Mouse (Mus musculus) right cerebral cortex, postnatal 10 days (tissue): ENCODE data around the gene Fam168a.
"Not testable (repeated sequence)": the region's sequence is repeated elsewhere in the genome, so short reads cannot be mapped to it uniquely, and the experiment has no call there.

Experiments used
- DNase-seq, 2 experiments: peaks; one replicate each; pipeline ENCODE4 v3.0.0; 2021; ENCODE audit warnings: low spot score in 2 of 2

The Fam168a gene

DNA sequence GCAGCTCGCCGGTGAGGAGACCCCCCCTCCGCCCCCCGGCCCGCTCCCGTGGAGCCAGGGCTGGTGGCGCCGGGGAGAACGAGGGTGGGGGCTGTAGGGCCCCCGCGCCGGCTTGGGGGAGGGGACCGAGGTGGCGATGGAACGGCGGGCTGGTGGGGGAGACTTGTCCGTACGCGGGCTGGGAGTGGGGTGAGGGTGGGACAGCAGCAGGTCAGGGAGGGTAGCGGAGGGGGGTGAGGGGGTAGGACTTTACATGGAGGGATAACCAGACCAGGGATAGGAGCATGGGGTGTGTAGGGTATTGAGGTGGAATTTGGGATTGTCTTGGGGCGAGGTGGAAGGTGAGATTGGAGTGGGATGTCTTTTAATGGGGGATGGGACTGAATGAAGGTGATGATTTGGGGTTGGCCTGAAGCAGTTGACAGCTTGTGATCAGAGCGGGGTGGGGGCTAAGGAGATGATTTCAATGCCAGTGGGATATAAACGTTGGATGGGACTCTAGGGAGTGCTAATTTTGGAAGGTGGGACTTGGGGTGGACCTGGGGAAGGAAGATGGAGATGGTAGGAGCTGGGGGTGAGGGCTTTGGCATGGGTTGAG is 547 bp downstream of the Fam168a start:
- DNase-seq, result peak; percentile 37 to 52

DNA sequence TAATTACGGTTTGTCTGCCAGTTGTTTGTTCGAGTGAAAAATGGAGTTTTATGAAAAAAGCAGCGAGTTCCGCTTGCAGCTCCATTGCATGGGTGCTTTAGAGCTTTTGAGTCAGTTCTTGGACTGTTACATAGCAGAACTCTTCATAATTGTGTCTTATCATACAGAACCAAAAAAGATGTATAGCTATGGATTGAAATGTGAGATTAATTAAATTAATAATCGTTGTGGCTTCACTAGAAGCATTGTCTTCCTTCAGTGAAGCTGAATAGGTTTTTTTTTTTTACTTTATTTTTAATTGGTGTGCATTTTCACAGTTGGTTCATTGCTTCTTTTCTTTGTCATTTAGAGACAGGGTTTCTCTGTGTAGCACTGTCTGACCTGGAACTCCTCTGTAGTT is 12.3 kb downstream of the Fam168a start:
- no peak for DNase-seq

DNA sequence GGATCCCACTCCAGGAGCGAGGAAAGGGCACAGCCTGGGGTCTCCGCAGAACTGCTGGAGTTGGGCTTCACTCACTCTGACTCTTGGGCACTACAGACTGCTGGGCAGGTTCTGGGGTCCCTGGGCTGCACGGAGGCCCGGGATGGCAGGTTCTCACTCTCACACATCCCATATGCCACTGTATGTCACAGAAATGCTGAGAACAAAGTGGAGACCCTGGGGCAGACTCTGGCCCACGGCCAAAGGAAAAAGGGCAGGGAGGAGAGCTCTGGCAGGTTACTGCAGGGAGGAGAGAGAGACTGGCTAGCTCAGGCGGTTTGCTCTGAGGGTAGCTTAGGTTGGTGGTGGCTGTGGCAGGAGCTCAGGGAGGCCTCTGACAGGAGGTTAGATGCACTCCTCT is 15.8 kb downstream of the Fam168a start:
- DNase-seq, result no peak

DNA sequence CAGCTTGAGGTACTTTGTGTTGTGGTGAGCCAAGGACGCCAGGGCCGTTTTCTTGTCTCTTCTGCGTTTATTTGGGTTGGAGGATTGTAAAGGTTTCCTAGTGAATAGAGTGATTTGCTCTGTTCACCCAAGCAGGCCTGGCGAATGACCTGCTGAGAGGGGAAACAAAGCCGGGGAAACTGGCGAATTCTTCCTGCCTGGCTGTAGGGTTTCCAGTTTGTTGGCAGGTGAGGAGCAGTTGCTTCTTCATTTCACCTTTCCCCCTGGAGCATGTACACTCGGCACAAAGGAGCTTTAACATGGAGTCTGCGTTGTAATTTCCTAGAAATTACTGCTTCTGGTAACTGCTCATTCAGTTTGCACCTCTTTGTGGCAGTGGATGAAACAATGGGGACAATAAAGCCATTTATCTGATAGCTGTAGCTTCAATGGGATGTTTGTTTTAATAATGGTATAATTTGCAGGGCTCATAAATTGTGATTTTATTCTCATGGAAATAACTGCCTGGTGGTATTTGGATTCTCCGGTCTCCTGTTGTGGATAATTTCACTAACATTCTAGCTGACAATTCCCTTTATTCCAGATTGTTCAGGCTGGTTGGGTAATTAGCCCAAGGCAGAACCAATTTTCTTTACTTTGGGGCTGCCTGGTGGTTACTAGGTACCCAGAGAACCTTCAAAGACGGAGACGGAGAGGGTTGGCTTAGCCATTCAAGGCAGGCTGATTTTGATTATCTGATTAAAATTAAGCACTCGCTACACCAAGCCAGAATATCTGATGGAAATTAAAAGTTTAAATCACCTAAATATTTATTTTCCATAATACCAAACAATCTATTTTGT is 17.2 kb downstream of the Fam168a start:
- no peak for DNase-seq

DNA sequence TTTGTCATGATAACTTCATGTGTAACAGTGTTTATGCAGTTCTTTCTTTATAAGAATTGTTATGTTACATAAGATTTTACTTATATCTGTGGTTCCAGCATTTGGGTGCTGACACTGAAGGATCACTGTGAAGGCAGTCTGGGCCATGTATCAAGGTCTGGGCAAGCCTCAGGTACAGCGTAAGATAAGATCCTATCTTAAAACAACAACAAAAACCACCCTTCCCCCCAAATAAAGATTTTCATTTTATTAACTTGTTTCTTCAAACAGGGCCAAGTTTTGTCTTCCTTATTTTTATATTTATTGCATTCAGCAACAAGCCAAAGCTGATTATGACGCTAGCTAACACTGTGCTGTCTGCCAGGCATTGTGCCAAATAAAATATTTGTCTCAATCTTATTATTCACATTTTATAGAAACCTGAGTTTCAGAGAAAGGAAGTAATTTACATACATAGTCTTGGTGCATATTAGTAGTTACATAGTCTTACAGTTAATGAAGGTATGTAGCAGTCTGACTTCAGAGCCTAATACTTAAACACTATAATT is 21.2 kb downstream of the Fam168a start:
- no peak for DNase-seq

DNA sequence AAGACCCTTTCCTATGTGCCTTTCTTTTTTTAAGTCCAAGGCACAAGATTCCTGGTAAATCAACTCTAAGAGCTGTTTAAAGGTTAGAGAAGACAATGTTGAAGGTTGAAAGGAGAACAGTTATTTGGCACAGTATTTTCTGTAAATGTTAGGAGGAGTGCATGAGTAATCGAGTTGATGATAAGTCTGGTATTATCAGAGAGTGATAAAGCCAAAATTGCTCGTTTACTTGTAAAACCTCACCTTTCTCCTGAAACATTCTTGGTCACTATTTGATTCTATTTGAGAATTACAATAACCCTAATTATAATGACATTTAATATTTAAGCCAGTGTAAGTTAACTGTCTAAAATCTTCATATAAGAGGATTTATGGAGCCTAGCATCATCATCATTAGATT is 23.3 kb downstream of the Fam168a start:
- DNase-seq, result no peak

DNA sequence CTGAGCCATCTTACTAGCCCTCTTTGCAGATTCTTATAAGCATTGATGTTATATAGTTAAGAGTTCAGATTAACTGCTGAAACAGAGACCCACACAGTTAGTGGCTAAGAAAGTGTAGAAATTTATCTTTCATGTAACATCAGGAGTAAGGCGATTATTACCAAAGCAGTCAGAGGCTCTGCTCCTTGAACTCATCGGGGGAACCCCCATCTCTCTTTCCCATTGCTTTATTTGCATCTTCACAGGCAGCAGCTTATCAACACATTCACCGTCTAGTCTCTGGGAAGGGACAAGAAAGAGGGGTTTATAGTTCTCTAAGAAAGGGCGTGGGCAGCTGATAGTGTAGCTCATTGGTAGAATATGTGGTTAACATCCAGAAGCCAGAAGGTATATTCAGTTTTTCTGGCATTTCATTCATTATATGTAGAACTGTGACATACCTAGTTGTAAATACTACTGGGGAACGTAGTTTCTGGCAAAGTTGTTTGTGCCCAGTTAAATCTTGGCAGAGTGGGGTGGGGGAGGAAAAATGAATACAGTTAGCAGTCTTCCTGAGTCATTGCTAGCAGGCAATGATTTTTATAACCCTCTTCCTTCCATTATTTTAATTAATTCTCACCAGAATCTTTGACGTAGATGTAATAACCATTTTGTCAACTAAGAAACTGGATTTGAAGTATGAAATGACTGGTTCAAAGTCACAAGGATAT is 26.1 kb downstream of the Fam168a start:
- DNase-seq, result no peak

DNA sequence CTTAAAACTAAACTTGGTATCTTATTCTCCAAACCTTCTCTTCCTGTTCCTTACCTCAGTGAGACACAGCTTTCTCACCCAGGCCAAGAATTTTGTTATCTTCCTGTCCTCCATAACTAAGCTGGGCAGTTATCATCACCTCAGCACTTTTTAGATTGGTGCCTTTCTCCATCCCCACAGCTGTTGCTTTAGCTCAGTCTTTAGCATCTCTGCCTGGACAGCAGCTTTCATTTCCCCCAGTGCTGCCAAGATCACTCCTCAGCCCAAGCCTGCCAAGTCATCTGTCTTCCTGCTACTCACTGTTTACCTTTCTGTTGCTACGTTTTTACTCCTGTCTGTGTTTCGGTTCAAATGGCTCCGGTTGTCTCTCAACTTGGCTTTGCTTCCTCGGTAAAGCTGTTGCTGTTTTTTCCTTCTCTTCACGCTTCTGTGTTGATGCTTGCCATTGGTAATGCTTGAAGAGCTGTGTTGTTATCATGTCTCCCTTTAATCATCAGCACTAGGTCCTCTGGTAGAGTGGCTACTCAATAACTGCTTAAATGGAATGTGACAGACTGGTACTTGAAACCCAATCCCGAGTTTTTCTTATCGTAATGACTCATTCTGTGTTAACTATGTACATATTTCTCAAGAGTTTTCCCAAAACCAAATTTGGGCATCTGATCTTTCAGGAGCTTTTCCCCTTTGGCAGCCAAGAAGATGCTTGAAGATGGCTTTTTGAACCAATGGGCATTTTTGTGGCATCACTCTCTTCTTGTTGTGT is 26.8 kb downstream of the Fam168a start:
- no peak for DNase-seq

DNA sequence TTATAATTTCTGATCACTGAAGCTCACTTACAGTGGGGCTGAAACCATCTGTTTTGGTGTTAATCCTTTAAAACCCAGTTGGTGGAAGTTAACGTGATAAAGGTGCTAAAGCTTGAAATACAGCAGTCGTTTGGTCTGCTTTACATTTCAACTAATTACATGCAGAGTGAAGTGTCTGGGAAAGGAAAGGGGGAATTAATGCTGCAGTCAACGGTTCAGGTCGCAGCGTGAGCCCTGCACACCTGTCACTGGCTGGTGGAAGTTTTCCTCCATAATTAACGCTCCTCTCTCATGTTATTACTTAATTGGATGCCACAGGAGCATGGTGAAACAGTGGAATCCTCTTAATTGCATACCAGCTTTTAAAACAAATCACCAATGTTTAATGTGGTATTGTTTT is 27.8 kb downstream of the Fam168a start:
- DNase-seq, result no peak

DNA sequence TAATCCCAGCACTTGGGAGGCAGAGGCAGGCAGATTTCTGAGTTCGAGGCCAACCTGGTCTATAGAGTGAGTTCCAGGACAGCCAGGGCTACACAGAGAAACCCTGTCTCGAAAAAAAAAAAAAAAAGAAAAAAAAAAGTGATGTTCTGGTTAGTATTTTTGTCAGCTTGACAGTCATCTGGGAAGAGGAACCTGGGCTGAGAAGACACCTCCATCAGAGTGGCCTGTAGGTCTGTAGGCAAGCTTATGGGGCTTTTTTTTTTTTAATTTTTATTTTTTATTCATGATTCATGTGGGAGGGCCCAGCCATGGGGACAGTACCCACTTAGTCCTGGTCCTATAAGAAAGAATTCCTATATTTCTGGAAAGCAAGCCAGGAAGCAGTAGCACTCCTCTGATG is 28.5 kb downstream of the Fam168a start:
- DNase-seq, result not testable (repeated sequence)

DNA sequence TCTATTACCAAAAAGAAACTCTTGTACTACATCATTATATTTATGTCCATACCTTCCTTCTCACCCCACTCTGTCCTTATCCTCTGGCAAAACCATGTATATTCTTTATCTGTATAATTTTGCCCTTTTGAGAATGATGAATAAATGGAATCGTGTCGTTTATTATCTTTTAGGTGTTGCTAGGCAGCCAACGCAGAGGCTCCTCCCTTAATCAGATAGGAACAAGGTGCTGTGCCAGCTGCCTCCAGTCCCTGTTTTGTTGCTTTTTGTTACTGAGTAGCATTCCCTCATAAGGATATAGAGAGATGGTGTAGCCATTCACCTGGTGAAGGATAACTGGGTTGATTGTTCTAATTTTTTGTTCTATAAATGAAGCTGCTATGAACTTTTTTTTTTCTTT is 29.7 kb downstream of the Fam168a start:
- DNase-seq, result no peak

DNA sequence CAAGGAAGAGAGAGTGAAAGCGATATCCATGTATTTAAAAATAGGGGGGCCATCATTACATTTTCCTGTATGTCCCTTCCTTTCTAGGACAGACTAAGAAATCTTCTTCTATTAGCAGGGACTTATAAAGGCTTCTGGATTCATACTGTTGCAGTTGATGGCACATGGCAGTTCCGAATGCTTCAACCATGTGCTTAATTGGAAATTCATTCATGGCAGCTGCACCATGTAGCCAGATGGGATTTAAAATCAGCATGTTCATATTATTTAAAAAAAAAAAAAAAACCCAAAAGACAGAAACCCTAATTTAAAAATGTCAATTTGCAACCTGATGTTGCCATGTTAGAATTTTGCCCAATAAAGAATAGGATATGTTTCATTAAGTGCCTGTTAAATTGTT is 37.9 kb downstream of the Fam168a start:
- DNase-seq, result no peak

DNA sequence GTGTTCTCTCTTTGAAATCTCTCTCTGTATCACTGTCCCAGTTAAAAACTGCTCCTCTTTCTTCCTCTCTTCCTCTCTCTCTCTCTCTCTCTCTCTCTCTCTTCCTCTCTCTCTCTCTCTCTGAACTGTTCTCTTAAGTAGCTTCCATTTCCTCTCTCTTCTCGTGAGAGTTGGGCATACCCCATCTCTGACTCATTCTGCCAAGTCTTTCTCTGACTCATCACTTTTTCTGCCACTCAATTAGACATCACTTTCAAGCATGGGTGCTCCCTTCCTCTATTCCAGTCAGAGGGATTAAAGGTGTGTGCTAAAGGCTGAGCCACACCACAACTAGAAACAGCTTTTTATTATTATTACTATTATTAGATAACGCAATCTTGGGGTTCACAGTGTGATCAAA is 43.7 kb downstream of the Fam168a start:
- DNase-seq, result no peak

DNA sequence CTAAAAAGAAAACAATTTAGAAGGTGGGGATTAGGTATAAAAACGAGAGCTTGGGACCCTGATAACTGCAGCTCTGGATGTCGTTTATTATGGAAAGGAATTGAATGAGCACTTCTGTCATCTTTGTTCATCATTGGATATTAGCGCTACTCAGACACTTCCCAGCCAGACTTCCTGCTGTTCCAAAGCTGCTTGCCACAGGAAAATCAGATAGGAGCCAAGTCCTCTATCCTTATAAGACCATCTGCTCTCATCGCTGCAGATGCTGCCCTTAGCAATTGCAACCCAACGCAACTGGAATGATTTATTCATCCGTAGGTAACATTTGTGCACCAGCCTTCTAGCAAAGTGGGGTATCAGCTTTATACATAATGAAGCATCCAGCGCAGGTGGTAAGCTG is 52.3 kb downstream of the Fam168a start:
- no peak for DNase-seq

DNA sequence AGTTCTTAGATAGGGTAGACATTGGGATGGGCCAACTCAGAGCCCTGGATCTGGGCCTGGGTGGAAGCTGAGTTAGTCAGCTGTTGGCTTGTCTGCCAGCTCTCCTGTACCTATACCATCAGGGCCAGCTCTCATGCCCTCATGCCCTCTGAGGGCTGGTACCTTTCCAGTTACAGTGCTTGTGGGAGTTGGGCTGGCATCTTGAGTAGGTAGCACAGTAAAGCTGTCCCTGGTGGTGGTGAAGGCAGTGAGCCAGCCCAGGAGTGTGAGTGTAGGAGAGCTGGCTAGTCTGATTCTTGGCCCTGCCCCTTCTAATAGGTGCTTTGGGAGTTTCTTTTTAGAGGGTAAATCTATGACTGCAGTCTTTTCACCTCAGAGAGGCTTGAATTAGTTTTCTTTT is 56.3 kb downstream of the Fam168a start:
- no peak for DNase-seq

DNA sequence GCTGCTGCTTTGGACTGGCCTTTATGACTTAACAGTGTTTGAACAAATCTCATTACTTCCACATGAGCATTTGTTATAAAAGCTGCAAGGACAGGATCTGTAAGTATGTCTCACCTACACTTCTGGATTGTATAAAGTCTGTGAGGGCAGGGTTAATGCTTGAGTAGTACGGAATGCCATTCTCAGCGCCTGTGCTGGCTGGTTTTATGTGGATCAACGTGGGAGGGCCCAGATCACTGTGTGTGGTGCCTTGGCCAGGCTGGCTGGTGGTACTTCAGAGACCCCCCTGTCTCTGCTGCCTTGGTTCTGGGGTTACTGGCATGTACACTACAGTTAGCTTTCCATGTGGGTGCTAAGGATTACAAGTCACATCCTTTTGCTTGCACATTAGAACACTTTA is 61.1 kb downstream of the Fam168a start:
- no peak for DNase-seq

DNA sequence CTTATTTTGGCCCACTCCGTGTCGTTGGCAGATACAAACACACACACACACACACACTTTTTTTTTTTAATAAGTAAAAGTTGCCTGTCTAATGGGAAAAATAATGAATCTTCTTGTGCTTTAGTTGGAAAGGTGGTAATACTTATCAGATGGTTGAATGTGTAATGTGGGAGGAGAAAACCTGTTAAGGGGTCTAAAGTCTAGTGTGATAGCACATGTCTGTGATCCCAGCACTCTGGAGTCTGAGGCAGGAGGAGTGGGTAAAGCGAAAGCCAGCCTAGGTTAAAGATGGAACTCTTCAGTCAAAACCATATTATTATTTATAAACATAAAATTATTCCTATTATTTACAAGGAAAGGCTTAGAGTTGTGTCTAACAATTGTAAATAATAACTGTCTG is 61.6 kb downstream of the Fam168a start:
- DNase-seq, result no peak

DNA sequence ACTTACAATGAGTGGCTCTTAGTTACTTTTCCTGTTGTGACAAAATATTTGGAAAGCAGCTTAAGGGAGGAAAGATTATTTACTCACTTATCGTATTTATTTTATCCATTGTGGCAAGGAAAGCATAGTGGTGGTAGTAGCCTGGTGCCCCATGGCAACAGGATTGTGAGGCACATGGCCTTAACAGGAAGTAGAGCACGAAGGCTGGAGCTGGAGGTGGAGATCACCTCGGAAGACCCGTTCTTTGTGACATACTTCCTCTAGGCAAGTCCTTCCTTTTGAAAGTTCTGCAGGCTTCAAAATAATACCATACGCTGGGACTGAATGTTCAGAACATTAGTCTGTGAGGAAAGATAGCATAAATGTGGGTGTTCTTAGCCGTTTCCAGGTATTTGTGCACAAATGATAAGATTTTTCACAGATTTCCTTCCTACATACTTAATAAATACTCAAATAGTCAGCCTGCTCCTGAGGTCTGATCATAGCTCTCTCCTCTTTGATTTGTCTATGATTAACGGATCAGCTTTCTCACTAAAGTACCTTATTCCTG is 63.2 kb downstream of the Fam168a start:
- no peak for DNase-seq

DNA sequence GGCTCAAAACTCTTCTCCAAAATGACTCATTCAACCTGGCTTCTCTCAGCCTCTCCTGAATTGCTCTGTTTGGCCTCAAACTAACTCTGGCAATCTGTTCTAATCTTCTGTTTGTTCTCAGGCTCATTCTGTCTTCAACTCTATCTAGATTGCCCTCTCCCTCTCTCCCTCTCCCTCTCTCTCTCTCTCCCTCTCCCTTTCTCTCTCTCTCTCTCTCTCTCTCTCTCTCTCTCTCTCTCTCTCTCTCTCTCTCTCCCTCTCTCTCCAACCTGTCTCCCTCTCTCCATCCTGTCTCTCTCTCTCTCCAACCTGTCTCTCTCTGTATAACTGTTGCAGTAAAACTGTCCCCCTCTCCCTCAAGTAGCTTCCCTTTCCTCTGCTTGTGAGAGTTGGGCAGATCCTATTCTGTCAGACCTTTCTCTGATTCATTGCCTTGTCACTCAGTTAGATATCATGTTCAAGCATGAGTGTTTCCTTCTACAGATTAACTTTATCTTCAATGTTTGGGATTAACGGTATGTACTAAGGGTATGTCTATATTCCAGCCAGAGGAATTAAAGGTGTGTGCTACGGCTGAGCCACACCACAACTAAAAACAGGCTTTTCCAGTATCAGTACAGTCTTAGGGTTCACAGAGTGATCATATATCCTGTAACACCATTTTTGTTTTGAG is 64.4 kb downstream of the Fam168a start:
- no peak for DNase-seq

DNA sequence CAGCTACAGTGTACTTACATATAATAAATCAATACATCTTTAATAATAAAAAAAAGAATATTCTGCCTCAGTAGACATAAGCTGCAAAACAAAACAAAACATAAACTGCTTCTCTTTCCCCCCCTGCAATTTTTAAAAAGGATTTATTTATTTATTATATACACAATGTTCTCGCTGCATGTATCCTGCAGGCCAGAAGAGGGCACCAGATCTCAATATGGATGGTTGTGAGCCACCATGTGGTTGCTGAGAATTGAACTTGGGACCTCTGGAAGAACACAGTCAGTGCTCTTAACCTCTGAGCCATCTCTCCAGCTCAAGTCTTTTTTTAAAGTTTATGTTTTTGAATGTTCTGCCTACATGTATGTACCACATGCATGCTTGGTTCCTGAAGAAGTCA is 67.8 kb downstream of the Fam168a start:
- DNase-seq, result no peak

DNA sequence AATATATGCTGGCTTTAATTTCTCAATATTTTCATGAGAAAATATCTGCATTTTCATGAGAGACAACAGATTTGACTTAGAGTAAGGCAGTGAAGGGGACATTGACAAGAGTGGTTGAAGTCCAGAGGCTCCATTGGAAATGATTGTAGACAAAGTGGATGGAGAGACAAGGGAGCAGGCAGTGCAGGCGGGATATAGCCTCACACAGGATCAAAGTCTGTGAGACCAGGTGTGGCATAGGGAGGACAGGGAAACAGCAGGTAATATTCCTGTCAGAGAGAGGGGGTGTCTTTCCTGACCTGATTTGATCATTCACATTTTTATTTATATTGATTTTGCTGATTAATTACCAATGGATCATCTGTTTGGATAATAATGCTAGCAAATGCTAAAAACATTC is 69.4 kb downstream of the Fam168a start:
- DNase-seq, result no peak
